Mouse (Mus musculus) E14TG2a.4 (cell line): Measurements from ENCODE around the gene Fth1.

Source experiments
- CTCF ChIP-seq: conservative IDR thresholded peaks from 2 replicates; pipeline ENCODE4 v1.5.1; 2014; ENCODE audit warnings: low read length
- NANOG ChIP-seq: IDR thresholded peaks from 2 replicates; pipeline ENCODE4 v1.6.1; 2014; ENCODE audit warnings: borderline replicate concordance, low read length, mixed read lengths

DNA sequence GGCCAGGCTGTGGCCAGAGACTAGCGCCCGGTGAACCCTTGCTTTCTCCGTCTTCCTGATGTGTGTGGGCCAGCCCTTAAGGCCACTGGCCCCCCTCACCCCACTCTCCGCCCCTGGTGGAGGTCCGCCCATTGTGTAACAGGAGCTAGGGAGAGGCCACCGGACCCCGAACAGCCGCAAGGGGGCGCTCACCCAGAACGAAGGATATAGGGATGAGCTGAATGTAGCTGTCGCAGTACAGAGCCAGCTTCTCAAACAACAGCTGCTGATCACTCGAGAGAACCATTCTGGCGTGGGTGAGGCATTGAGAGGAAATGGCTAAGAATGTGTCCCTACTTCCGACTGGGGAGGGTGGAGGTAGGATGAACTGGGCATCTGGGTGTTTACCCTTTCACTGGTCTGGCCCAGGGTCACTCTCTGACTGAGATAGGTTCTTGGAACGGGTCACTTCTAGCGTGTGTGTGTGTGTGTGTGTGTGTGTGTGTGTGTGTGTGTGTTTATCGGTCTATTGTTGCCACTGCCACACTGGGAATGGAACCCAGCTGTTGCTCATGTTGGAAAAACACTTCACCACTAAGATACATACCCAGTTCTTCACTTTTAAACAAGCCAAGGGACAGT lies 12.7 kb downstream of the Fth1 start:
- peak; percentile 89 for TF ChIP-seq CTCF
- no peak for TF ChIP-seq NANOG
